Mouse (Mus musculus): ENCODE results near the gene Ptp4a2.

GRCm38 (mm10) chr4:129805059-129805458, 6.0 kb upstream of the Ptp4a2 start:
- TF ChIP-seq MAX (IDR thresholded peaks at IDR 0.05; ENCODE audit: low read length) (no peak), NELFE (IDR thresholded peaks at IDR 0.05; ENCODE audit: low read depth, low read length) (no peak), GATA1 (IDR thresholded peaks at IDR 0.05; ENCODE audit: low read depth, low read length) (no peak), RCOR1 (IDR thresholded peaks at IDR 0.05; ENCODE audit: low read depth, low read length) (no peak), CTCF (IDR thresholded peaks at IDR 0.05 in 2 of 3, conservative IDR thresholded peaks at IDR 0.05 in 1 of 3; ENCODE audit: control insufficient read depth in 1 of 3, insufficient read depth in 1 of 3, low read depth in 2 of 3, low read length in 3 of 3, poor library complexity in 1 of 3, severe bottlenecking in 1 of 3) (no peak), RAD21 (IDR thresholded peaks at IDR 0.05; ENCODE audit: low read depth, low read length) (no peak), SMC3 (IDR thresholded peaks at IDR 0.05; ENCODE audit: low read depth, low read length) (no peak), ZMIZ1 (IDR thresholded peaks at IDR 0.05; ENCODE audit: low read depth, low read length) (no peak), SIN3A (IDR thresholded peaks at IDR 0.05; ENCODE audit: low read length) (no peak)
